Mouse (Mus musculus) yolk sac, embryonic 10.5 days (tissue): ENCODE data around the gene Dkkl1.

Source experiments
- DNase-seq: peaks from one replicate; pipeline ENCODE4 v3.0.0-alpha.2; 2017; ENCODE audit warnings: low spot score

Dkkl1 gene

GRCm38 (mm10) chr7:45229459-45230203 is 17.7 kb upstream of the Dkkl1 start:
- DNase-seq = no peak

DNA sequence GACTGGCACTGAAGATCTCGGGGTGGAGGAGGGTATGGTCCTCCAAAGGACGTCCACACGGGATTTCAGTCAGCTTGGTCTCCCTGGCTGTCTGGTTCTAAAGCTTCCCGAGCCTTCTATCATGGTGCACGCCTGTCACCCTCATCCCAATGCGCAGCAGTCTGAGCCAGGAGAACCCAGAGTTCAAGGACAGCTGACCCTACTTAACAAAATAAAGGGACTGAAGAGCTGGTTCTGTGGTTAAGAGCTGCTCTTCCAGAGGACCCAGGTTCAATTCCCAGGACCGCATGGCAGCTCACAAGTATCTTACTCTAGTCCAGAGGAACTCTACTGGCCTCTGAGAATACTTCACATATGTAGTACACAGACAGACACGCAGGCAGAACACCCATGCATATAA is 17.1 kb upstream of the Dkkl1 start:
- no peak for DNase-seq

DNA sequence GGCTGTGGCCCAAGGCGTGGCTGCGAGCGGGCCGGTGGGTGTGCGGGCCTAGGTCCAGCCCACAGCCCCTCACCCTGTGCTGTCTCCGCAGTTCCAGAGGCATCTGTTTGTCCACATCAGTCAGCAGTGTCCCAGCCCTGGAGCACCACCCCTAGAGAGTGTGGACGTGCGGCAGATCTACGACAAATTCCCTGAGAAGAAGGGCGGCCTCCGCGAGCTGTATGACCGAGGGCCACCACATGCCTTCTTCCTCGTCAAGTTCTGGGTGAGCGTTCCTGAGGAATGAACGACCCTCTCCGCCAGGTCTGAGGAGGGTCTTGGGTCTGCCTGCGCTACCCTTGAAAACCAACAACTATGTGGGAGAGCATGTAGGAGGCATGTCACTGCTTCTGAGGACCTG is 16.6 kb upstream of the Dkkl1 start:
- DNase-seq = no peak

GRCm38 (mm10) chr7:45226421-45226820 is 14.5 kb upstream of the Dkkl1 start:
- no peak for DNase-seq

GRCm38 (mm10) chr7:45224826-45225225 is 12.9 kb upstream of the Dkkl1 start:
- no peak for DNase-seq

DNA sequence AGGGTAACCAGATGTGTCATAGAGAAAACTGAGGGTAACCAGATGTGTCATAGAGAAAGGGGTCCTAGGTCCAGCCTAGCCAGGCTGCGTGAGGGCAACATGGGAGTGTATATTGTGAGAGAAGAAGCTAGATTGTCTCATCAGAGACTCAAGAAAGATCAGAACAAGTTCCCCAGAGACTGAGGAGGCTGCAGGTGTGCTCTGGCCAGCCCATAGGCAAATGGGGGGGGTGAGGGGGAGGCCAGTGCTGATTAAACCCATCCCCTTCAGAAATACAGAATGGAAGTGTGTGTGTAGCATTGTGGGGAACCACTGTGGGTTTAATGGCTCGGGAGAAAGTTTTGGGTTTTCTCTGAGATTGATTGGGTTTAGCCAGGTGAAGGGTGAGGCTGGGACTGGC is 9.7 kb upstream of the Dkkl1 start:
- DNase-seq = no peak

- peak; percentile 74 for DNase-seq
Measured at GRCm38 (mm10) chr7:45216442-45217183, 4.7 kb upstream of the Dkkl1 start.

- DNase-seq = peak; percentile 74
Measured at GRCm38 (mm10) chr7:45215673-45216441, 3.9 kb upstream of the Dkkl1 start, which contains the start of gene Tead2. Tead2 (plus strand) TSS chr7:45215753.

- no peak for DNase-seq
Measured at GRCm38 (mm10) chr7:45213708-45214107, 1.8 kb upstream of the Dkkl1 start.

GRCm38 (mm10) chr7:45212356-45212755 is 409 bp upstream of the Dkkl1 start:
- no peak for DNase-seq

- DNase-seq = no peak
Measured at GRCm38 (mm10) chr7:45211070-45211469, 877 bp downstream of the Dkkl1 start.

- DNase-seq = no peak
Measured at GRCm38 (mm10) chr7:45208260-45208659, 3.7 kb downstream of the Dkkl1 start.

GRCm38 (mm10) chr7:45204380-45205143 is 7.4 kb downstream of the Dkkl1 start, which contains the start of gene Ccdc155:
Ccdc155 (minus strand) TSS chr7:45204892.
- peak; percentile 96 for DNase-seq

GRCm38 (mm10) chr7:45202654-45203053 is 9.3 kb downstream of the Dkkl1 start:
- no peak for DNase-seq

- no peak for DNase-seq
Measured at GRCm38 (mm10) chr7:45198961-45199360, 13.0 kb downstream of the Dkkl1 start.

DNA sequence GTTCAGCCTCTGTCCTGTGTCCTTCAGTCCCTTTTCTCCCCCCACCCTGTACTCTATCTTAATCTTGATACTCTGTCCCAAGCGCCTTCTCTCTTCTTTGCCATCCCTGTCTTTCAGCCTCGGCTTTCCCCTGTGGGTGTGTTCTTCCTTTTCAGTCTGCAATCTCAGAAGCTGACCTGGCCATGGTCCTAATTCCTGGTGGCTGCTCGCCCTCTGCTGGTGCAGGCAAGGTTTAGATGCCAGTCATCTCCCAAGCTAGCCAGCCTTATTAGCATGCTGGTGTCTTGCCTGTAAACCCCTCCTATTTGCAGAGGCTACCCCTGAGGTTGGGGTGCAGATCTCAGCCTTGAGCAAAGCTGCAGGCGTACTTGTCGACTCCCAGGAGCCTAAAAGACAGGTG is 13.5 kb downstream of the Dkkl1 start:
- peak; percentile 54 for DNase-seq

DNA sequence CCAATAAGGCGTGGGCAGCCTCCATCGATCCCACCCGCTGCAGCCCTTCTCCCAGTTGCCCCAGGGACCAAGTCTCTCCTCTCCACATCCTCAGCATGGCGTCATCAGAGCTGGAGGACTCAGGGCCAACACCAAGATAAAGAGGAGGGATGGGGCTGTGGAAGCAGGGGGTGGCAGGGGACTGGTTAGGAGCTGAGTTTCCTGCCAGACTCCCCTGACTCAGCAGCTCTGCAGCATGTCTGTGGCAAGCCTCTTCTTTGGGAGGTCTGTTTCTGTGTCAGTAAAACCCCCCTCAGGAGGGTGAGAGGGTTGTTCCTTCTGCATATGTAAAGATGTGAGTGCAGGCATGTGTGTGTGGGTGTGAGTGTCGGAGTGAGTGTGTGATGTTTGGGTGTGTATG is 15.0 kb downstream of the Dkkl1 start:
- DNase-seq = no peak

DNA sequence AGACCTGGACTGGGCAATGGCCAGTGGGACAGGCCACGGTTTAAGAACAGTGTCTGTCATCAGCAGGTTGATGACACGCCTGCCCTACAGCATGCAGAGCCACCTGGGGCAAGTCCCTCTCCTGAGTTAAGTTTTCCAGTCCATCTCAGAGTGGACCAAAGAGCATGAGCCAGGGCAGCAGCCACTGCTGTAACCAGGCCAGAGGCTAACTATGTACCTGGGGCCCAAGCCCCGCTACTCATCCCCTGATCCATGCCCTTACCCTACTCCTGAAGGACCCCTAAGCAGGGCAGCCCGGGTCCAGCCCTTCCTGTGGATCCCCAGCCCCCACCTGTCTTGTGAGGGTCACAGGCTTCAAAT is 15.8 kb downstream of the Dkkl1 start:
- no peak for DNase-seq

- no peak for DNase-seq
Measured at GRCm38 (mm10) chr7:45195341-45196175, 16.4 kb downstream of the Dkkl1 start.

- no peak for DNase-seq
Measured at GRCm38 (mm10) chr7:45193871-45194785, 17.8 kb downstream of the Dkkl1 start.
